Mouse (Mus musculus) stomach, embryonic 14.5 days (tissue): ENCODE measurements around the gene Tmprss9. TPM values are rescaled to one million over a fixed set of nuclear protein-coding genes. Genes with fewer than 3 reads are reported as not detected.

Source experiments
- ATAC-seq: fragments of 200-750 bp; cut with Nextera tagmentation; 2 replicates; pipeline ENCODE4 v1.8.0; 2017; ENCODE audit warnings: low read depth, moderate TSS enrichment; ENCODE audit not compliant: insufficient number of reproducible peaks, insufficient read depth, low FRiP score
- H3K27ac ChIP-seq: fragments of 300-500 bp; sonication (generic); 2 replicates; pipeline ENCODE4 v1.5.1; 2014; ENCODE audit warnings: mild to moderate bottlenecking, low read length, moderate library complexity, mixed read lengths
- H3K27me3 ChIP-seq: fragments of 300-500 bp; sonication (generic); 2 replicates; pipeline ENCODE4 v1.6.1; 2014; ENCODE audit warnings: low read length, control low read depth, mixed read lengths; ENCODE audit not compliant: control insufficient read depth, insufficient read depth
- H3K36me3 ChIP-seq: fragments of 300-500 bp; sonication (generic); 2 replicates; pipeline ENCODE4 v1.6.1; 2014; ENCODE audit warnings: mild to moderate bottlenecking, control low read depth, low read length, moderate library complexity, mixed read lengths; ENCODE audit not compliant: control insufficient read depth, insufficient read depth
- H3K4me1 ChIP-seq: fragments of 300-500 bp; sonication (generic); 2 replicates; pipeline ENCODE4 v1.6.1; 2014; ENCODE audit warnings: low read length, control low read depth, mixed read lengths; ENCODE audit not compliant: control insufficient read depth, insufficient read depth
- H3K4me2 ChIP-seq: fragments of 300-500 bp; sonication (generic); replicated peaks from 2 replicates; pipeline ENCODE4 v1.6.1; 2014; ENCODE audit warnings: low read depth, low read length, control low read depth
- H3K4me3 ChIP-seq: fragments of 300-500 bp; sonication (generic); 2 replicates; pipeline ENCODE4 v1.5.1; 2014; ENCODE audit warnings: low read depth, low read length, control low read depth
- H3K9ac ChIP-seq: fragments of 300-500 bp; sonication (generic); replicated peaks from 2 replicates; pipeline ENCODE4 v1.6.1; 2014; ENCODE audit warnings: low read depth, mild to moderate bottlenecking, control low read depth, low read length, moderate library complexity, mixed read lengths
- H3K9me3 ChIP-seq: fragments of 300-500 bp; sonication (generic); 2 replicates; pipeline ENCODE4 v1.6.1; 2016; ENCODE audit warnings: low read depth, low read length, control low read depth; ENCODE audit not compliant: control insufficient read depth
- WGBS: fragments of 180-500 bp; shearing (Covaris S2); extraction: QIAGEN DNeasy Blood & Tissue Kit; methylation state at CpG from one replicate; pipeline ENCODE4 v1.1.7; 2014; 5-methylcytosine and 5-hydroxymethylcytosine counted together
- polyA plus RNA-seq: library from polyadenylated mRNA; unstranded; fragments of >200 nt; fragmentation: Nextera tagmentation; extraction: Ambion mirVana; gene quantifications from 2 replicates; pipeline ENCODE4 v1.2.1, GENCODE M21; 2014

The Tmprss9 gene
- polyA plus RNA-seq, 1 experiment from 2014 or later, result 0.07 TPM

- Histone ChIP-seq H3K4me3 (no peak overlapping the region), H3K9me3 (no peaks in the 10 kb centered on the region), H3K27me3 (no peaks in the 10 kb centered on the region), H3K27ac (peak overlapping the region; percentile 6; the same call in 1 of the 2 replicates), H3K36me3 (no peaks in the 10 kb centered on the region), H3K4me2 (no peak overlapping the region), H3K4me1 (peaks cover 65% of the 10 kb centered on the region), H3K9ac (no peak overlapping the region)
- WGBS, result 36% methylated on average over 8 of the region's 8 CpGs
- no peak for ATAC-seq
Measured at GRCm38 (mm10) chr10:80937646-80938045, 66.0 kb downstream of the Tmprss9 start.

GRCm38 (mm10) chr10:80938831-80939550 lies 67.3 kb downstream of the Tmprss9 start:
- peak; percentile 19; the same call in 1 of the 2 replicates for ATAC-seq
- H3K9ac ChIP-seq, result no peak overlapping the region; the same call in 1 of the 2 replicates
- peak overlapping the region; percentile 30 for H3K4me3 ChIP-seq
- H3K4me1 ChIP-seq, result peaks cover 61% of the 10 kb centered on the region
- H3K27me3 ChIP-seq, result no peaks in the 10 kb centered on the region
- no peaks in the 10 kb centered on the region for H3K36me3 ChIP-seq
- H3K9me3 ChIP-seq, result no peaks in the 10 kb centered on the region
- peak overlapping the region; percentile 78 for H3K4me2 ChIP-seq
- H3K27ac ChIP-seq, result peak overlapping the region; percentile 57; the same call in 1 of the 2 replicates
- WGBS, result 10% methylated on average over 15 of the region's 15 CpGs

- Histone ChIP-seq H3K4me2 (peak overlapping the region; percentile 78), H3K9ac (no peak overlapping the region; the same call in 1 of the 2 replicates), H3K9me3 (no peaks in the 10 kb centered on the region), H3K27me3 (no peaks in the 10 kb centered on the region), H3K4me1 (peaks cover 61% of the 10 kb centered on the region), H3K27ac (peak overlapping the region; percentile 87), H3K36me3 (no peaks in the 10 kb centered on the region), H3K4me3 (peak overlapping the region; percentile 30)
- 4% methylated on average over 28 of the region's 28 CpGs for WGBS
- ATAC-seq, result peak; percentile 43
Measured at GRCm38 (mm10) chr10:80939671-80940070, 68.0 kb downstream of the Tmprss9 start.

GRCm38 (mm10) chr10:80940320-80940987 lies 68.8 kb downstream of the Tmprss9 start:
- Histone ChIP-seq H3K27ac (peak overlapping the region; percentile 87), H3K36me3 (no peaks in the 10 kb centered on the region), H3K4me3 (peak overlapping the region; percentile 30; the same call in 1 of the 2 replicates), H3K9ac (no peak overlapping the region), H3K4me1 (peaks cover 60% of the 10 kb centered on the region), H3K4me2 (peak overlapping the region; percentile 78), H3K9me3 (no peaks in the 10 kb centered on the region), H3K27me3 (no peaks in the 10 kb centered on the region)
- WGBS, result 27% methylated on average over 8 of the region's 8 CpGs
- ATAC-seq, result peak; percentile 25; the same call in 1 of the 2 replicates

GRCm38 (mm10) chr10:80940988-80941347 lies 69.3 kb downstream of the Tmprss9 start:
- ATAC-seq, result 0 out of 2 replicates have a peak, but pooled peaks have one; percentile 2
- H3K36me3 ChIP-seq, result no peaks in the 10 kb centered on the region
- peaks cover 55% of the 10 kb centered on the region for H3K4me1 ChIP-seq
- 0 out of 2 replicates have a peak overlapping the region, but pooled peaks have one; percentile 78 for H3K4me2 ChIP-seq
- no peak overlapping the region for H3K9ac ChIP-seq
- H3K27me3 ChIP-seq, result no peaks in the 10 kb centered on the region
- no peaks in the 10 kb centered on the region for H3K9me3 ChIP-seq
- 17% methylated on average over 2 of the region's 2 CpGs for WGBS
- H3K4me3 ChIP-seq, result no peak overlapping the region
- peak overlapping the region; percentile 87 for H3K27ac ChIP-seq

GRCm38 (mm10) chr10:80942919-80943318 lies 71.3 kb downstream of the Tmprss9 start:
- 60% methylated on average over 8 of the region's 8 CpGs for WGBS
- Histone ChIP-seq H3K4me1 (peaks cover 46% of the 10 kb centered on the region), H3K36me3 (no peaks in the 10 kb centered on the region)

GRCm38 (mm10) chr10:80943701-80944100 lies 72.1 kb downstream of the Tmprss9 start:
- H3K9ac ChIP-seq, result no peak overlapping the region
- H3K27me3 ChIP-seq, result no peaks in the 10 kb centered on the region
- no peak overlapping the region for H3K4me3 ChIP-seq
- no peaks in the 10 kb centered on the region for H3K9me3 ChIP-seq
- H3K36me3 ChIP-seq, result no peaks in the 10 kb centered on the region
- 51% methylated on average over 9 of the region's 9 CpGs for WGBS
- H3K4me1 ChIP-seq, result peaks cover 47% of the 10 kb centered on the region
- H3K4me2 ChIP-seq, result no peak overlapping the region
- no peak overlapping the region for H3K27ac ChIP-seq
- no peak for ATAC-seq

More at GRCm38 (mm10) chr10:80942919-80943318, 71.3 kb downstream of the Tmprss9 start:
- H3K27ac ChIP-seq, result no peak overlapping the region
- no peaks in the 10 kb centered on the region for H3K9me3 ChIP-seq
- no peak overlapping the region for H3K4me3 ChIP-seq
- no peak overlapping the region for H3K9ac ChIP-seq
- H3K27me3 ChIP-seq, result no peaks in the 10 kb centered on the region
- no peak for ATAC-seq
- H3K4me2 ChIP-seq, result no peak overlapping the region

- Histone ChIP-seq H3K36me3 (no peaks in the 10 kb centered on the region), H3K27ac (no peak overlapping the region), H3K4me2 (no peak overlapping the region), H3K9ac (no peak overlapping the region), H3K4me1 (peaks cover 42% of the 10 kb centered on the region), H3K27me3 (no peaks in the 10 kb centered on the region), H3K9me3 (no peaks in the 10 kb centered on the region), H3K4me3 (no peak overlapping the region)
- no peak for ATAC-seq
- WGBS, result 72% methylated on average over 5 of the region's 5 CpGs
Measured at GRCm38 (mm10) chr10:80944231-80944630, 72.6 kb downstream of the Tmprss9 start.
